Comparison of ENCODE assay signal across 30 mouse cellular contexts in genomic region chr16:26876885-26877284, GRCm38 (mm10).
A peak's percentile ranks its signal among the peaks of the same experiment; 100 is the strongest.
DNase-seq lines count a peak whose midpoint lies in the region; ATAC-seq and TF ChIP-seq lines count a peak whose summit lies in the region.
"Had no signal": no experiment of that assay in that cellular context is flagged by ENCODE, and none has a peak within 500 bp of the region (broad histone marks: within the 10 kb centered on the region; RNA-seq: fewer than 3 reads in every experiment).

No protein-coding gene starts in this region.

- DNase-seq in forebrain, postnatal 0 days: peak; percentile 13
- no peak for DNase-seq in forebrain, embryonic 14.5 days (ENCODE audit: low spot score)
- DNase-seq in lung, embryonic 14.5 days: peak; percentile 2
- DNase-seq in lung, postnatal 0 days (ENCODE audit: low spot score): no peak
- no peak for DNase-seq in testis, postnatal 14 days (ENCODE audit: low spot score)
- peak; percentile 3 for DNase-seq in brain, adult 2 months (ENCODE audit: low read depth, low spot score)
- DNase-seq in left cerebral cortex, adult 18-20 months (ENCODE audit: low spot score in 2 of 2): no peak
- DNase-seq: adrenal gland, adult 8-10 months; adrenal gland, postnatal 14 days; adrenal gland, postnatal 36 days; B cell, adult 2 months; cerebellum, adult 11 months; cerebellum, adult 18-20 months; cerebellum, adult 8-10 months; cerebellum, adult 9-11 months; cerebellum, postnatal 14 days; cerebellum, postnatal 36 days; embryo, embryonic 11 days had no signal

- H3K9me3 ChIP-seq in forebrain, postnatal 0 days (ENCODE audit: low read length): no peaks in the 10 kb centered on the region
- no peaks in the 10 kb centered on the region for H3K9me3 ChIP-seq in forebrain, embryonic 14.5 days (replicated peaks; ENCODE audit: control insufficient read depth, low read length)
- H3K9me3 ChIP-seq in lung, embryonic 14.5 days (ENCODE audit: low read depth, low read length): no peaks in the 10 kb centered on the region
- no peaks in the 10 kb centered on the region for H3K9me3 ChIP-seq in lung, postnatal 0 days (ENCODE audit: low read length)
- H3K9me3 ChIP-seq: embryonic facial prominence, embryonic 13.5 days; embryonic facial prominence, embryonic 15.5 days; forebrain, embryonic 10.5 days; forebrain, embryonic 12.5 days; forebrain, embryonic 15.5 days; G1E had no signal

- no peak overlapping the region for H3K4me2 ChIP-seq in forebrain, postnatal 0 days (ENCODE audit: low read depth)
- no peak overlapping the region for H3K4me2 ChIP-seq in forebrain, embryonic 14.5 days (ENCODE audit: low read length)
- H3K4me2 ChIP-seq in lung, embryonic 14.5 days: no peak overlapping the region
- H3K4me2 ChIP-seq in lung, postnatal 0 days (replicated peaks; ENCODE audit: low read depth, low read length): no peak overlapping the region
- H3K4me2 ChIP-seq: embryonic facial prominence, embryonic 13.5 days; embryonic facial prominence, embryonic 15.5 days; forebrain, embryonic 12.5 days; forebrain, embryonic 15.5 days had no signal

- peak; percentile 54; the same call in 1 of the 2 replicates for ATAC-seq in forebrain, postnatal 0 days
- no peak for ATAC-seq in forebrain, embryonic 14.5 days
- ATAC-seq in lung, embryonic 14.5 days (ENCODE audit: insufficient read depth): no peak
- ATAC-seq in lung, postnatal 0 days: no peak
- ATAC-seq: activated CD4-positive, CD25-positive, alpha-beta regulatory T cell, adult 4 months; CD4-positive, CD25-positive, alpha-beta regulatory T cell, adult 4 months; forebrain, embryonic 15.5 days; Patski had no signal

- H3K4me3 ChIP-seq in forebrain, postnatal 0 days (ENCODE audit: low read depth, low read length): no peak overlapping the region
- no peak overlapping the region for H3K4me3 ChIP-seq in forebrain, embryonic 14.5 days (ENCODE audit: low read depth, low read length)
- H3K4me3 ChIP-seq in lung, embryonic 14.5 days (ENCODE audit: low read depth, low read length): no peak overlapping the region
- no peak overlapping the region for H3K4me3 ChIP-seq in lung, postnatal 0 days (ENCODE audit: low read depth, low read length)
- peak overlapping the region; percentile 84 for H3K4me3 ChIP-seq in testis, adult 2 months (ENCODE audit: control insufficient read depth, low read depth, low read length)
- H3K4me3 ChIP-seq: embryonic facial prominence, embryonic 13.5 days; embryonic facial prominence, embryonic 15.5 days; erythroblast, embryonic 14.5 days; forebrain, embryonic 10.5 days; forebrain, embryonic 12.5 days; forebrain, embryonic 15.5 days had no signal

- no peak overlapping the region for H3K9ac ChIP-seq in forebrain, postnatal 0 days
- H3K9ac ChIP-seq in forebrain, embryonic 14.5 days (ENCODE audit: low read length): no peak overlapping the region
- H3K9ac ChIP-seq in lung, embryonic 14.5 days: no peak overlapping the region
- no peak overlapping the region for H3K9ac ChIP-seq in lung, postnatal 0 days (replicated peaks; ENCODE audit: low read depth)
- H3K9ac ChIP-seq: embryonic facial prominence, embryonic 13.5 days; embryonic facial prominence, embryonic 15.5 days; forebrain, embryonic 12.5 days; forebrain, embryonic 15.5 days had no signal

- no peak overlapping the region for H3K27ac ChIP-seq in forebrain, postnatal 0 days (ENCODE audit: low read depth, low read length)
- no peak overlapping the region for H3K27ac ChIP-seq in forebrain, embryonic 14.5 days (ENCODE audit: low read depth, low read length)
- H3K27ac ChIP-seq in lung, embryonic 14.5 days (ENCODE audit: low read depth): no peak overlapping the region
- H3K27ac ChIP-seq in lung, postnatal 0 days (ENCODE audit: low read length): no peak overlapping the region
- no peak overlapping the region for H3K27ac ChIP-seq in testis, adult 2 months (ENCODE audit: control insufficient read depth, insufficient read depth, low read depth, low read length)
- H3K27ac ChIP-seq: embryonic facial prominence, embryonic 13.5 days; embryonic facial prominence, embryonic 15.5 days; forebrain, embryonic 10.5 days; forebrain, embryonic 12.5 days; forebrain, embryonic 15.5 days had no signal

- H3K4me1 ChIP-seq in forebrain, postnatal 0 days (ENCODE audit: insufficient read depth): no peaks in the 10 kb centered on the region
- H3K4me1 ChIP-seq in forebrain, embryonic 14.5 days (ENCODE audit: control insufficient read depth, insufficient read depth, low read length): no peaks in the 10 kb centered on the region
- H3K4me1 ChIP-seq in lung, embryonic 14.5 days (ENCODE audit: insufficient read depth): no peaks in the 10 kb centered on the region
- H3K4me1 ChIP-seq in lung, postnatal 0 days (ENCODE audit: insufficient read depth, low read depth, low read length): no peaks in the 10 kb centered on the region
- H3K4me1 ChIP-seq in testis, adult 2 months (ENCODE audit: control insufficient read depth, insufficient read depth, low read length): no peaks in the 10 kb centered on the region
- H3K4me1 ChIP-seq: embryonic facial prominence, embryonic 13.5 days; embryonic facial prominence, embryonic 15.5 days; forebrain, embryonic 10.5 days; forebrain, embryonic 12.5 days; forebrain, embryonic 15.5 days had no signal

- no peak for TF ChIP-seq CTCF in forebrain, postnatal 0 days (IDR thresholded peaks at IDR 0.05; ENCODE audit: low read depth)
- no peak for TF ChIP-seq CTCF in lung, embryonic 14.5 days (IDR thresholded peaks at IDR 0.05; ENCODE audit: low read depth)
- no peak for TF ChIP-seq CTCF in lung, postnatal 0 days (IDR thresholded peaks at IDR 0.05)
- TF ChIP-seq CTCF in testis, adult 2 months (IDR thresholded peaks at IDR 0.05; ENCODE audit: control insufficient read depth, insufficient read depth, insufficient replicate concordance, low read depth, low read length): no peak

- TF ChIP-seq EP300 in lung, postnatal 0 days (IDR thresholded peaks at IDR 0.05): no peak

- 63% methylated on average over 3 of the region's 3 CpGs for WGBS in forebrain, postnatal 0 days
- WGBS in forebrain, embryonic 14.5 days: 80% methylated on average over 3 of the region's 3 CpGs
- 68% methylated on average over 3 of the region's 3 CpGs for WGBS in lung, embryonic 14.5 days
- 47% methylated on average over 3 of the region's 3 CpGs for whole genome bisulfite sequencing in lung, postnatal 0 days

- TF ChIP-seq POLR2A in testis, adult 2 months (IDR thresholded peaks at IDR 0.05; ENCODE audit: control insufficient read depth, low read depth, low read length): no peak

- no peaks in the 10 kb centered on the region for H3K36me3 ChIP-seq in forebrain, postnatal 0 days (ENCODE audit: insufficient read depth)
- no peaks in the 10 kb centered on the region for H3K36me3 ChIP-seq in forebrain, embryonic 14.5 days (ENCODE audit: control insufficient read depth, insufficient read depth, low read length)
- no peaks in the 10 kb centered on the region for H3K36me3 ChIP-seq in lung, embryonic 14.5 days (ENCODE audit: insufficient read depth)
- H3K36me3 ChIP-seq in lung, postnatal 0 days (ENCODE audit: insufficient read depth, low read length): no peaks in the 10 kb centered on the region
- no peaks in the 10 kb centered on the region for H3K36me3 ChIP-seq in testis, adult 2 months (ENCODE audit: control insufficient read depth, insufficient read depth, low read length)
- H3K36me3 ChIP-seq: embryonic facial prominence, embryonic 13.5 days; embryonic facial prominence, embryonic 15.5 days; forebrain, embryonic 10.5 days; forebrain, embryonic 12.5 days; forebrain, embryonic 15.5 days; G1E had no signal

- no peaks in the 10 kb centered on the region for H3K27me3 ChIP-seq in forebrain, postnatal 0 days (ENCODE audit: insufficient read depth, low read length)
- no peaks in the 10 kb centered on the region for H3K27me3 ChIP-seq in forebrain, embryonic 14.5 days (replicated peaks; ENCODE audit: control insufficient read depth, insufficient read depth, low read length)
- no peaks in the 10 kb centered on the region for H3K27me3 ChIP-seq in lung, embryonic 14.5 days (ENCODE audit: insufficient read depth, low read length)
- H3K27me3 ChIP-seq in lung, postnatal 0 days (replicated peaks; ENCODE audit: insufficient read depth, low read length): no peaks in the 10 kb centered on the region
- H3K27me3 ChIP-seq in testis, adult 2 months (ENCODE audit: control insufficient read depth, insufficient read depth, low read length): no peaks in the 10 kb centered on the region
- H3K27me3 ChIP-seq: CH12.LX; embryonic facial prominence, embryonic 13.5 days; embryonic facial prominence, embryonic 15.5 days; forebrain, embryonic 12.5 days; forebrain, embryonic 15.5 days had no signal

Comparison
In these comparisons a context has a peak if more than half of its experiments do, and no peak if none do; other contexts are left out.
1. DNase-seq: peak in forebrain, postnatal 0 days (single experiment), lung, embryonic 14.5 days (single experiment) and brain, adult 2 months (single experiment); none in forebrain, embryonic 14.5 days (single experiment), lung, postnatal 0 days (single experiment), testis, postnatal 14 days (single experiment) and left cerebral cortex, adult 18-20 months (0 of 2).